Comparison of ENCODE assay signal across 17 mouse cellular contexts in the genomic region with DNA sequence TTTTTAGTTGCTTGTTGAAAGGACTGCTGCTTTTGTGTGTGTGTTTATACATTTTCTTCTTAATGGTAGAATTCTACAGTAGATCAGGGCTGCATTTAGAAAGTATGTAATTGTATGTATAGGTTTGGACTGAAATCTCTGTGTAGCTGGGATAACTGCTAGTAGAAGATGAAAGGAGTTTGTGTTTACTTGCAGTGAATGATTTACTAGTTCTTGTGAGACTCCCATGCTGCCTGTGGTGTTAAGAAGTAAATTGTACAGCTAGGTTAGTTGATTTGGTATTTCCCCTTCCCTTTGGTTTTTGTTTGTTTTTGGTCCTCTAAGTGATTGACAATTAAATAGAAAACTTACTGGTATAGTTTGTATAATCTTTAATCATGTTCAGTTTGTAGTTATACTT. TPM values are rescaled to one million over a fixed set of nuclear protein-coding genes. Genes with fewer than 3 reads are reported as not detected.
DNase-seq lines count a peak whose midpoint lies in the region; ATAC-seq and TF ChIP-seq lines count a peak whose summit lies in the region.
"Had no signal": no experiment of that assay in that cellular context is flagged by ENCODE, and none has a peak within 500 bp of the region (broad histone marks: within the 10 kb centered on the region; RNA-seq: fewer than 3 reads in every experiment).

No protein-coding gene starts in this region.

- no peak for TF ChIP-seq EP300 in heart, postnatal 0 days (IDR thresholded peaks at IDR 0.05; ENCODE audit: low read depth)

- intact Hi-C loops in gastrocnemius, adult 2 months (cut with DNase I) = loop anchor here (10.0 kb wide), 1 partner anchor 119 kb away; a partner anchor contains a TSS
- intact Hi-C loops in heart, postnatal 25 days (cut with DNase I) = no loop called here

- no peak for TF ChIP-seq CTCF in gastrocnemius, adult 2 months (IDR thresholded peaks at IDR 0.05)
- TF ChIP-seq CTCF in heart, postnatal 0 days (IDR thresholded peaks at IDR 0.05; ENCODE audit: low read depth) = no peak

- H3K4me1 ChIP-seq in heart, postnatal 0 days (ENCODE audit: control insufficient read depth, insufficient read depth) = peaks cover 64% of the 10 kb centered on the region
- peaks cover 76% of the 10 kb centered on the region for H3K4me1 ChIP-seq in megakaryocyte, embryonic 14.5 days
- peaks cover 12% of the 10 kb centered on the region; the same call in 1 of the 2 replicates for H3K4me1 ChIP-seq in forebrain, embryonic 12.5 days

- DNase-seq in gastrocnemius, adult 2 months = no peak
- DNase-seq in gastrocnemius, adult 8-10 months (ENCODE audit: low spot score in 2 of 2) = no peak
- DNase-seq in heart, postnatal 0 days (ENCODE audit: low spot score) = no peak
- DNase-seq in heart, postnatal 25 days (ENCODE audit: low spot score) = no peak
- no peak for DNase-seq in thymus, postnatal 10 days (ENCODE audit: low spot score in 2 of 2)
- DNase-seq: forebrain, postnatal 0 days; gastrocnemius, postnatal 10 days; layer of hippocampus, adult 9-11 months; lung, postnatal 10 days; thymus, postnatal 14 days had no signal

- no peaks in the 10 kb centered on the region for H3K36me3 ChIP-seq in heart, postnatal 0 days (replicated peaks; ENCODE audit: control insufficient read depth, insufficient read depth, low read length)
- peaks cover 6% of the 10 kb centered on the region for H3K36me3 ChIP-seq in megakaryocyte, embryonic 14.5 days (replicated peaks; ENCODE audit: low read length)
- no peaks in the 10 kb centered on the region for H3K36me3 ChIP-seq in forebrain, embryonic 12.5 days (replicated peaks)
- H3K36me3 ChIP-seq: limb, embryonic 13.5 days; midbrain, embryonic 10.5 days; neural tube, embryonic 15.5 days had no signal

- H3K9me3 ChIP-seq in heart, postnatal 0 days (replicated peaks; ENCODE audit: control insufficient read depth, low read length) = no peaks in the 10 kb centered on the region
- no peaks in the 10 kb centered on the region for H3K9me3 ChIP-seq in megakaryocyte, embryonic 14.5 days
- H3K9me3 ChIP-seq in forebrain, embryonic 12.5 days = no peaks in the 10 kb centered on the region
- H3K9me3 ChIP-seq: limb, embryonic 13.5 days; midbrain, embryonic 10.5 days; neural tube, embryonic 15.5 days had no signal

- H3K27ac ChIP-seq in gastrocnemius, adult 2 months = peak overlapping the region; percentile 88
- H3K27ac ChIP-seq in heart, postnatal 0 days (ENCODE audit: low read depth) = peak overlapping the region; percentile 90
- H3K27ac ChIP-seq in forebrain, embryonic 12.5 days = no peak overlapping the region
- H3K27ac ChIP-seq: limb, embryonic 13.5 days; midbrain, embryonic 10.5 days; neural tube, embryonic 15.5 days had no signal

- H3K4me3 ChIP-seq in gastrocnemius, adult 2 months = peak overlapping the region; percentile 52
- no peak overlapping the region for H3K4me3 ChIP-seq in heart, postnatal 0 days (ENCODE audit: low read depth, low read length)
- peak overlapping the region; percentile 70 for H3K4me3 ChIP-seq in megakaryocyte, embryonic 14.5 days (replicated peaks)
- no peak overlapping the region for H3K4me3 ChIP-seq in forebrain, embryonic 12.5 days (replicated peaks)
- H3K4me3 ChIP-seq: limb, embryonic 13.5 days; midbrain, embryonic 10.5 days; neural tube, embryonic 15.5 days had no signal

- no peak overlapping the region; the same call in 1 of the 2 replicates for H3K9ac ChIP-seq in heart, postnatal 0 days (replicated peaks; ENCODE audit: low read depth, low read length)
- H3K9ac ChIP-seq in forebrain, embryonic 12.5 days = no peak overlapping the region
- H3K9ac ChIP-seq: forebrain, postnatal 0 days; limb, embryonic 13.5 days; neural tube, embryonic 15.5 days had no signal

- H3K27me3 ChIP-seq in heart, postnatal 0 days (ENCODE audit: control insufficient read depth, insufficient read depth, low read length) = no peaks in the 10 kb centered on the region
- H3K27me3 ChIP-seq in megakaryocyte, embryonic 14.5 days (replicated peaks) = no peaks in the 10 kb centered on the region
- H3K27me3 ChIP-seq in forebrain, embryonic 12.5 days = no peaks in the 10 kb centered on the region
- H3K27me3 ChIP-seq: limb, embryonic 13.5 days; neural tube, embryonic 15.5 days had no signal

- 0 out of 2 replicates have a peak overlapping the region, but pooled peaks have one; percentile 46 for H3K4me2 ChIP-seq in heart, postnatal 0 days (ENCODE audit: low read depth, low read length)
- H3K4me2 ChIP-seq in forebrain, embryonic 12.5 days = no peak overlapping the region
- H3K4me2 ChIP-seq: neural tube, embryonic 15.5 days had no signal

- no peak for ATAC-seq in heart, postnatal 0 days (ENCODE audit: insufficient read depth, low read depth)
- no peak for ATAC-seq in megakaryocyte, adult 5-6 weeks (ENCODE audit: poor library complexity, severe bottlenecking)
- no peak for ATAC-seq in forebrain, embryonic 12.5 days (ENCODE audit: low FRiP score)
- ATAC-seq: activated CD4-positive, CD25-positive, alpha-beta regulatory T cell, adult 4 months; forebrain, postnatal 0 days had no signal

RNA-seq across cellular contexts. Expression of a gene that starts 15.4 kb away (rescaled TPM):
- total RNA-seq in gastrocnemius, adult 2 months (2021) = 10 to 100 TPM; 87.9 to 93.4 TPM
- total RNA-seq in gastrocnemius, adult 8-10 months (2022) = 10 to 100 TPM; 64.1 to 79.4 (median 77.9) TPM
- total RNA-seq in heart, postnatal 0 days (2014; rRNA removed; ENCODE audit: low replicate concordance) = 169 and 208 TPM in 2 replicates
- 25.2 and 29.2 TPM in 2 replicates for polyA plus RNA-seq in heart, postnatal 0 days (2015; fragmentation: Nextera tagmentation; extraction: Ambion mirVana)
- 100 to 1,000 TPM; 116 to 126 TPM for total RNA-seq in heart, postnatal 25 days (2021)
- polyA plus RNA-seq in megakaryocyte, embryonic 14.5 days (2012; ENCODE audit: insufficient read depth, low replicate concordance) = 16.1 and 47.5 TPM in 2 replicates
- total RNA-seq in megakaryocyte, adult 5-6 weeks (2015) = 253 and 272 TPM in 2 replicates
- total RNA-seq in megakaryocyte, adult 5-6 weeks (2017) = 252 and 280 TPM in 2 replicates
- 43.9 and 47.6 TPM in 2 replicates for polyA plus RNA-seq in forebrain, embryonic 12.5 days (2016; fragmentation: Nextera tagmentation; extraction: Ambion mirVana)

Comparison
In these comparisons a context has a peak if more than half of its experiments do, and no peak if none do; other contexts are left out.
1. H3K4me3 ChIP-seq: peak in gastrocnemius, adult 2 months (single experiment) and megakaryocyte, embryonic 14.5 days (single experiment); none in heart, postnatal 0 days (single experiment) and forebrain, embryonic 12.5 days (single experiment).